Mouse (Mus musculus) frontal cortex, postnatal 14 days (tissue): ENCODE data around the gene Sf3a1.

Experiments used
- DNase-seq, 2 experiments: peaks; one replicate each; pipeline ENCODE4 v3.0.0; 2022; ENCODE audit warnings: low spot score in 2 of 2

The Sf3a1 gene

GRCm38 (mm10) chr11:4134986-4135935, 24.9 kb upstream of the Sf3a1 start, which contains the start of gene Rnf215:
TSS of gene Rnf215 (plus strand) at chr11:4135202.
- DNase-seq: peak; percentile 58 to 72

DNA sequence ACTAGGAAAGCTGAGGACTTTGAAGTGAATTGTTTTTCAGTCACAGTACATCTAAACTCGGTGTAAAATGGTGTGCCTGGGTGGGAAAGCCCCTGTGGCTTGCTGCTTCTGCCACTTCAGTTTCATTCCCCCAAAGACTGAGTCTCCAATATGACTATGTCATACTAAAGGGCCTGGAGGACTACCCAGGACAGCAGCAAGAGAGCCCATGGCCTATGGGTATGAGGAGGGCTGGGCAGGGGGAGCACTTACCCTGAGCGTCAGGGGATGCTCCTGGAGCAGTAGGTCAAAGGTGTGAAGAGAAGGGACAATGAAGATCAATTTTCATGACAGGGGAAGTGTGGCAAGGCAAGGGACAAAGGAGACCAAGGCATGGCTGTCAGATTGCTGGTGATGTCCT, 21.2 kb upstream of the Sf3a1 start:
- no peak for DNase-seq

GRCm38 (mm10) chr11:4141505-4141904, 18.6 kb upstream of the Sf3a1 start:
- DNase-seq: no peak

- DNase-seq: no peak
Observed at GRCm38 (mm10) chr11:4142352-4142751, 17.8 kb upstream of the Sf3a1 start.

GRCm38 (mm10) chr11:4143281-4144062, 16.7 kb upstream of the Sf3a1 start:
- DNase-seq: no peak

GRCm38 (mm10) chr11:4146381-4146780, 13.8 kb upstream of the Sf3a1 start:
- no peak for DNase-seq

DNA sequence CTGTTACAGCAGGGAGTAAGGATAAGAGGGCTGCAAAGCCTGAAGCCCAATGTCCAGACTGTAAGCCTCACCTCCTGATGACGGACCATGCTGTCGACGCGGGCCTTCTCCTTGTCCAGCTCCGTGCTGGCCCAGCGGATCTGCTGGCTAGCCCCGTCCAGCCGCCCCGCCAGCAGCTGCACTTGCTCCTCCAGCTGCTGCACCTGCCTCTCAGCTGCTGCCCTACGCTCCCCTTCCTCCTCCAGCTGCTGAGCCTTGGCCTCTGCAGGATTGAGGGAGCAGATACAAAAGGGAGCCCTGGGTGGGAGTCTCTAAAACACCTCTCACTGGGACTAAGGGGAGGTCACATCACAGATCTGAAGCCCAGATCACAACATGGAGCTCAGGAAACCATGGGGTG, 13.1 kb upstream of the Sf3a1 start:
- DNase-seq: no peak

GRCm38 (mm10) chr11:4148120-4148519, 12.0 kb upstream of the Sf3a1 start:
- no peak for DNase-seq

DNA sequence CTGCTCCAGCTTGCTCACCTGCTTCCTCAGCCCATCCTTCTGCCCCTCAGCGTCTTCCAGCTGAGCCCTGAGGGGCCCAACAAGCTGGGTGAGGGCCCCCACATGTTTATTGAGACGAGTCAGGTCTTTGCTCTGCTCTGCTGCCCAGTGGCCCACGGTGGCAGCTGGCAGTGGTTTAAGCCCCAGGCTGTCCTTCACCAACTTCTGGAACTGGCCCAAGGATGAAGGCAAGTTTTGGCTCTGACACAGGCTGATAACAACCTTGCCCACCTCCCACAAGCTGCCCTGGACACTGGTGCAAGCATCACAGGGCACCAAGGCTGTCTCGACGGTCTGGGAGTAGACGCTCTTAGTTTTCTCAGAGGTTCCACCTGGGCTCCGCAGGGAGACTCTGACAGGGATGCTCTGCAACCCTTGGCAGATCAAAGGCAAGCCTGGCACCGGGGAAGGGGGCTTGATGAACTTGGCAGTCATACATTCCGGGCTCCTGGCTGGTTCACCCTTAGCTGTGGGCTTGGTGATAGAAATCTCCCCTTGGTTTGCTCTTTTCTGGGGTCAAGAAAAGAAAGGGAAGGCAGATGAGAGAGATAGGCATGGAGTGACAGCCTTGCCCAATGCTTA, 11.5 kb upstream of the Sf3a1 start:
- no peak for DNase-seq

- DNase-seq: no peak
Observed at GRCm38 (mm10) chr11:4149886-4150285, 10.3 kb upstream of the Sf3a1 start.

- no peak for DNase-seq
Observed at GRCm38 (mm10) chr11:4153694-4154093, 6.5 kb upstream of the Sf3a1 start.

- DNase-seq: no peak
Observed at GRCm38 (mm10) chr11:4155641-4156040, 4.5 kb upstream of the Sf3a1 start.

DNA sequence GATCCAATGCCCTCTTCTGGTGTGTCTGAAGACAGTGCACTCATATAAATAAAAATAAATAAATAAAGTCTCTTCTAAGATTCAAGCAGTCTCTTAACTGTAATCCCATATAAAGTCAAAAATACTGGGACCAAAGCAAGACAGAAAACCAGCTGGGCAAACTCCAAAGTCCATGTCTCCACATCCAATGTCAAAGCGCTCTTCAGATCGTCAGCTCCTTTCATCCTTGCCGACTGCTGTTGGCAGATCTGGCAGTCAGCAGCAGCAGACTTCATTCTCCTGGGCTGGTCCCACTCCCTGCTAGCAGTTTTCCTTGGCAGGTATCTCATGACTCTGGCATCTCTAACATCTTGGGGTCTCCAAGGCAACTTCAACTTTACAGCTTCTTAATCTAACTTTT, 1.5 kb upstream of the Sf3a1 start:
- DNase-seq: no peak

DNA sequence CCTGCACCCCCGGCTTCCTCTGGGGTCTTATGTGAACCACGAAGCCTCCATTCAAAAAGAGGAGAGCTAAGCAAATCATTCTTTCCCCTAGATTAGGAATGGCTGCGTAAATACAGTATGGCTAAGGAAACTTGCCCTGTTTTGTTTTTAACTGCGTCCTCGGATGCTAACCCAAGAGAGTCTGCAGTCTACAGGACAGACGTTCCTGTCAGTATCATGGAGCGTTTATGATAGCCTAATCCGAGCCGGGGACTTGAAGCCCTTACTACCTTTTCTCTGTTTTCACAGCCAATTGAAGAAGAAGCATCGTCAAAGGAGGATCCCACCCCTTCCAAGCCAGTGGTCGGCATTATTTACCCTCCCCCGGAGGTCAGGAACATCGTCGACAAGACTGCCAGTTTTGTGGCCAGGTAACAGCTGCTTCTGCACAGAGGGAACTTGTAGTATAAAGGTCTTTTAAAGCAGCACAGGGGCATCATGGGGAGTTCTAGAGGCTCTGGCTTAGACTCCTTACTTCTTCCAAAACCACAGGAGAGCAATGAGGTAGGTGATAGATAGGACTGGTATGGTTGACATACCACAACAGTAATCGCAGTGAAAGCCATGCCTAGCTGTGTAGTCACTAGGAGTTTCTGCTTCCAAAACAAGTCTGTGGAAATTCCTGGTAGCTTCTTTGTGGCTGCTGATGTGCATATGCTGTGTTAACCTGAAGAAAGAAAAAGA, 769 bp downstream of the Sf3a1 start:
- no peak for DNase-seq

DNA sequence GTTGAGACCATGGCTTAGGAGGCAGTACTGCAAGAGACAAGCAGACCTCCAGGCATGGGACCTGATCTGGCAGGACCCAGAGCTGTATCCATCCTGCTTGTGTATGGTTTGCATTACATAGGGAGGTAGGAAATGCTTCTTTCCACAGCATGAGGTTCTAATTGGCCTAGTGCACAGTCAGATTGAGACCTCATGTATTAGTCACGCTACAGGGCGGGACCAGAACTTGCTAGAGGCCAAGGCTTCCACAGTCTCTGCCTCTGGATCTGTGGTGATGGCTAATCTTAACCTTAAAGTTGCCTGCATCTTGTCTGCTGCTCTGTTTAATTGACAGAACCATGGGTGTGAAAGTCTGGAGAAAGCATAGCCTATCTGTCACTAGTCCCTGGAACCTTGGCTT, 4.6 kb downstream of the Sf3a1 start:
- DNase-seq: no peak

- no peak for DNase-seq
Observed at GRCm38 (mm10) chr11:4166467-4167090, 6.4 kb downstream of the Sf3a1 start.

GRCm38 (mm10) chr11:4174586-4174985, 14.4 kb downstream of the Sf3a1 start:
- peak; percentile 40 to 74 for DNase-seq

DNA sequence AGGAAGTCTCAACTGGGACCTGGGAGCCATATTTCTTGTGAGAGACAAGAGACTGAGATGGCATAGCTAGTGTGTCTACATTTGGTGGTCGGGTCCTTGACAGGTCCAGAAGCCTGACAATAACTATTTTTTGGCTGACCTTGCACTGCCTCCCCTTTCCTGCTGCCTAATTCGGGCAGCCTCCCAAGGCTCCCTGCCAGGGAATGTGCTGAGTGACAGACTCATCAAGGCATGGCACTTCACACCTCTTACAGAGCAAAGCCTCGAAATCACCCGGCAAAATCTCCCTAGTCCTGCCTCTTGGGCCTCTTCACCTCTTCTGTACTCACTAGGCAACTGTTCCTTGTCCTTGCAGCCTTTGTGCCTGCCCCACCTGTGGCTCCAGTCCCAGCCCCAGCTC, 17.6 kb downstream of the Sf3a1 start:
- no peak for DNase-seq

GRCm38 (mm10) chr11:4182061-4182460, 21.9 kb downstream of the Sf3a1 start:
- no peak for DNase-seq

GRCm38 (mm10) chr11:4183511-4183910, 23.4 kb downstream of the Sf3a1 start:
- no peak for DNase-seq
